Mouse (Mus musculus) lung, adult 18-20 months (tissue): Measurements from ENCODE around the gene Fzd4.

Experiments used
- DNase-seq, 2 experiments: peaks; one replicate each; pipeline ENCODE4 v3.0.0; 2022; ENCODE audit warnings: mixed read lengths in 2 of 2

Gene Fzd4

GRCm38 (mm10) chr7:89401136-89401858 lies 2.9 kb upstream of the Fzd4 start:
- DNase-seq, result no peak

- DNase-seq, result peak; percentile 31 to 45
Measured at GRCm38 (mm10) chr7:89401936-89402335, 2.2 kb upstream of the Fzd4 start.

- DNase-seq, result peak; percentile 89 to 91
Measured at GRCm38 (mm10) chr7:89403053-89403972, 842 bp upstream of the Fzd4 start.

GRCm38 (mm10) chr7:89404734-89405440 lies 732 bp downstream of the Fzd4 start:
- peak; percentile 58 to 70 for DNase-seq

GRCm38 (mm10) chr7:89406011-89406410 lies 1.9 kb downstream of the Fzd4 start:
- no peak for DNase-seq

GRCm38 (mm10) chr7:89407006-89407940 lies 3.1 kb downstream of the Fzd4 start:
- no peak for DNase-seq

- no peak for DNase-seq
Measured at GRCm38 (mm10) chr7:89410294-89410693, 6.1 kb downstream of the Fzd4 start.

- DNase-seq, result peak; percentile 35 to 48
Measured at GRCm38 (mm10) chr7:89411346-89411745, 7.2 kb downstream of the Fzd4 start.

GRCm38 (mm10) chr7:89412094-89412493 lies 7.9 kb downstream of the Fzd4 start:
- DNase-seq, result no peak

GRCm38 (mm10) chr7:89416027-89416426 lies 11.9 kb downstream of the Fzd4 start:
- DNase-seq, result peak; percentile 33 to 55

- DNase-seq, result no peak
Measured at GRCm38 (mm10) chr7:89417707-89418106, 13.6 kb downstream of the Fzd4 start.

GRCm38 (mm10) chr7:89418127-89418653 lies 14.0 kb downstream of the Fzd4 start:
- no peak for DNase-seq

GRCm38 (mm10) chr7:89418917-89419679 lies 14.9 kb downstream of the Fzd4 start:
- no peak for DNase-seq

- DNase-seq, result no peak
Measured at GRCm38 (mm10) chr7:89421294-89421693, 17.1 kb downstream of the Fzd4 start.

GRCm38 (mm10) chr7:89422650-89423049 lies 18.5 kb downstream of the Fzd4 start:
- no peak for DNase-seq

- no peak for DNase-seq
Measured at GRCm38 (mm10) chr7:89423194-89423593, 19.0 kb downstream of the Fzd4 start.

GRCm38 (mm10) chr7:89423688-89424255 lies 19.6 kb downstream of the Fzd4 start:
- no peak for DNase-seq

- DNase-seq, result no peak
Measured at GRCm38 (mm10) chr7:89424659-89425058, 20.5 kb downstream of the Fzd4 start.

- no peak for DNase-seq
Measured at GRCm38 (mm10) chr7:89425803-89426725, 21.9 kb downstream of the Fzd4 start.
